Mouse (Mus musculus): ENCODE measurements around the gene Hoxd11.

The Hoxd11 gene

GRCm38 (mm10) chr2:74663291-74663925, 15.9 kb upstream of the Hoxd11 start:
- peak; percentile 79 for DNase-seq (ENCODE audit: low spot score)

GRCm38 (mm10) chr2:74666411-74666810, 12.9 kb upstream of the Hoxd11 start:
- no peak for DNase-seq (ENCODE audit: low spot score)

- no peak for DNase-seq (ENCODE audit: low spot score)
Measured at GRCm38 (mm10) chr2:74667191-74667841, 12.0 kb upstream of the Hoxd11 start.

GRCm38 (mm10) chr2:74667842-74668357, 11.5 kb upstream of the Hoxd11 start, which contains the start of gene Hoxd13:
TSS of gene Hoxd13 (plus strand) at chr2:74668310.
- no peak for DNase-seq (ENCODE audit: low spot score)

- DNase-seq (ENCODE audit: low spot score) = no peak
Measured at GRCm38 (mm10) chr2:74668370-74669229, 10.8 kb upstream of the Hoxd11 start.

- no peak for DNase-seq (ENCODE audit: low spot score)
Measured at GRCm38 (mm10) chr2:74669230-74669578, 10.2 kb upstream of the Hoxd11 start.

- DNase-seq (ENCODE audit: low spot score) = no peak
Measured at GRCm38 (mm10) chr2:74669650-74670235, 9.6 kb upstream of the Hoxd11 start.

- no peak for DNase-seq (ENCODE audit: low spot score)
Measured at GRCm38 (mm10) chr2:74670632-74671188, 8.6 kb upstream of the Hoxd11 start.

- no peak for DNase-seq (ENCODE audit: low spot score)
Measured at GRCm38 (mm10) chr2:74671847-74672246, 7.5 kb upstream of the Hoxd11 start.

GRCm38 (mm10) chr2:74672481-74673362, 6.6 kb upstream of the Hoxd11 start:
- peak; percentile 84 for DNase-seq (ENCODE audit: low spot score)

GRCm38 (mm10) chr2:74673835-74674425, 5.4 kb upstream of the Hoxd11 start:
- no peak for DNase-seq (ENCODE audit: low spot score)

- no peak for DNase-seq (ENCODE audit: low spot score)
Measured at GRCm38 (mm10) chr2:74674881-74675665, 4.3 kb upstream of the Hoxd11 start, which contains the start of gene Hoxd12. TSS of gene Hoxd12 (plus strand) at chr2:74675013.

- DNase-seq (ENCODE audit: low spot score) = no peak
Measured at GRCm38 (mm10) chr2:74675666-74676282, 3.6 kb upstream of the Hoxd11 start.

- DNase-seq (ENCODE audit: low spot score) = no peak
Measured at GRCm38 (mm10) chr2:74676376-74677052, 2.8 kb upstream of the Hoxd11 start.

- DNase-seq (ENCODE audit: low spot score) = no peak
Measured at GRCm38 (mm10) chr2:74677106-74677505, 2.3 kb upstream of the Hoxd11 start.

GRCm38 (mm10) chr2:74679596-74679971, 227 bp downstream of the Hoxd11 start:
- DNase-seq (ENCODE audit: low spot score) = no peak

- DNase-seq (ENCODE audit: low spot score) = no peak
Measured at GRCm38 (mm10) chr2:74679980-74680379, 623 bp downstream of the Hoxd11 start.

- DNase-seq (ENCODE audit: low spot score) = no peak
Measured at GRCm38 (mm10) chr2:74680561-74681398, 1.4 kb downstream of the Hoxd11 start.

Measured in retina, embryonic 14.5 days (tissue).